Mouse (Mus musculus): Measurements from ENCODE around the gene Adgrg3. TPM values are rescaled to one million over a fixed set of nuclear protein-coding genes. Genes with fewer than 3 reads are reported as not detected.
A peak's percentile ranks its signal among the peaks of the same experiment; 100 is the strongest.

Adgrg3 gene
- polyA plus RNA-seq, 1 experiment from 2014 or later, result 11.8 TPM

DNA sequence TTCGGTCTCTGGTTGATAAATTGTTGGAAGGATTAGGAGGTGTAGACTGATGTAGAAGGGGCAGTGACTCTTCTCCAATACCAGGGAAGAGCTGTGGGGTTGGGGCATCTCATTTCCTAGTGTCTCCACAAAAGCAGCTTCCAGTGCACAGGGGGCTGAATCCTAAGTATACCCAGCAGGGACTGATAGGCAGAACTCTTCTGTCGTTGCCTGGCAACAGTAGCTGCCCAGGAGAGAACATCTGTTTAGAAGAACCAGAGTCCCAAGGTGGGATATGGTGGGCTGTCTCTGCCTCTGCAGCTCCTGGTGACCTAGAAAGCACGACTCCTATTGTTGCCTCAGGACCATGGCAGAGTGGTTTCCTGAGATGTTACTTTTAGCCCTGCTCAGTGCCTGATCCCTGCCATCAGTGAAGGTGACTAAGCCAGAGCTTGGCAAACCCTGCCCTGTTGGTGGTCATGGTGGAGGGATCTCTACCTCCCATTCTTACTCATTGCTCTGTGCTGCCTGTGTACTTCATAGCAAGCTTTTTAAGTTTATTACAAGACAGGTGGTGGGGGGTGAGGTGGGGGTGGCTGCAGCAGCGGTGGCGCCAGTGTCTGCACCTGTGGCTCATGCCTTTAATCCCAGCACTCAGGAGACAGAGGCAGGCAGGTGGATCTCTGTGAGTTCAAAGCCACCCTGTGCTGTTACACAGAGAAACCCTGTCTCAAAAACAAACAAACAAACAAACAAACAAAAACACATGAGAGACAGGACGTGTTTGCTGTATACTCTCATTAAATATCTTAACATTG, 30.6 kb downstream of the Adgrg3 start:
- Histone ChIP-seq H3K9ac (ENCODE audit: low read depth, low read length) (no peak overlapping the region), H3K4me1 (replicated peaks; ENCODE audit: control insufficient read depth, insufficient read depth, low read length) (no peaks in the 10 kb centered on the region; the same call in 1 of the 2 replicates), H3K27ac (ENCODE audit: low read depth, low read length) (no peak overlapping the region), H3K9me3 (ENCODE audit: control insufficient read depth, low read length) (no peaks in the 10 kb centered on the region), H3K27me3 (replicated peaks; ENCODE audit: control insufficient read depth, insufficient read depth, low read length) (no peaks in the 10 kb centered on the region), H3K4me2 (no peak overlapping the region), H3K36me3 (ENCODE audit: control insufficient read depth, insufficient read depth, low read length) (no peaks in the 10 kb centered on the region), H3K4me3 (ENCODE audit: low read depth, low read length) (no peak overlapping the region)
- WGBS, result 66% methylated on average over 6 of the region's 6 CpGs
- ATAC-seq (replicated peaks; ENCODE audit: low FRiP score) (no peak), DNase-seq (ENCODE audit: low spot score) (no peak)

DNA sequence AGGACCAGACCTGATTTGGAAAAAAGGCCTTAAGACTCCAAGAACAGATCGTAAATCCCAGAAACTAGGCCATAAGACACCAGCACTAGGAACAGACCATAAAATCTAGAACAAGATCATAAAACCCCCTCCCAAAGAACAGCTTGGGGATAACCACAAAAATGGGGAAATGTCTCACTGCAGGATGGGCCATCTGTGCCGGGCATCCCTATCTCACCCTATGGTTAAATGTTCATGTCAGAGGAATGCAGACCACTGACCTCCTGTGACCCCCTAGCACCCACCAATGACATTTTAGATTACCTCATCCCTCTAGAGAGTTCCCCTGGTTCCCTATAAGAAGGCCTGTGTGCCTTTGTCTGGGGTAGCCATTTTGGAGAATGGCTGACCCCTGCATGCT, 32.1 kb downstream of the Adgrg3 start:
- Histone ChIP-seq H3K27ac (ENCODE audit: low read depth, low read length) (no peak overlapping the region), H3K9me3 (ENCODE audit: control insufficient read depth, low read length) (no peaks in the 10 kb centered on the region), H3K4me2 (no peak overlapping the region), H3K36me3 (ENCODE audit: control insufficient read depth, insufficient read depth, low read length) (no peaks in the 10 kb centered on the region), H3K9ac (ENCODE audit: low read depth, low read length) (no peak overlapping the region), H3K4me1 (replicated peaks; ENCODE audit: control insufficient read depth, insufficient read depth, low read length) (peaks cover 5% of the 10 kb centered on the region), H3K27me3 (replicated peaks; ENCODE audit: control insufficient read depth, insufficient read depth, low read length) (no peaks in the 10 kb centered on the region), H3K4me3 (ENCODE audit: low read depth, low read length) (no peak overlapping the region)
- ATAC-seq (replicated peaks; ENCODE audit: low FRiP score) (no peak), DNase-seq (ENCODE audit: low spot score) (no peak)
- WGBS, result 42% methylated on average over 2 of the region's 2 CpGs

DNA sequence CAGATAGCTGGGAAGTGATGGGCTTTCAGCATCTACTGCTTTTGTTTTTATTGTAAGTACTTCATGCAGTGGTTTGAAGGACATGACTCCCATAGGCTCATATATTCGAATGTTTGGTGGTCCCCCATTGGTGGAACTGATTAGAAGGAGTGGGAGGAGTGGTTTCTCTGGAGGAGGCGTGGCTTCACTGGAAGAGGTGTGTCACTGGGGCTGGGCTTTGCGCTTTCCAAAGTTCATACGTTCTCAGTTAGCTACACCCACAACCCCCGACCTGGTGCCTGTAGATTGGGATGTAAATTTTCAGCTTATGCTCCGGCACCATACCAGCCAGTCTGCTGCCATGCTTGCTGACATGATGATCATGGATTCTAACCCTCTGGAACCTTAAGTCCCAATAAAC, 36.9 kb downstream of the Adgrg3 start:
- Histone ChIP-seq H3K27me3 (replicated peaks; ENCODE audit: control insufficient read depth, insufficient read depth, low read length) (no peaks in the 10 kb centered on the region), H3K4me1 (replicated peaks; ENCODE audit: control insufficient read depth, insufficient read depth, low read length) (peaks cover 27% of the 10 kb centered on the region), H3K36me3 (ENCODE audit: control insufficient read depth, insufficient read depth, low read length) (no peaks in the 10 kb centered on the region), H3K9me3 (ENCODE audit: control insufficient read depth, low read length) (no peaks in the 10 kb centered on the region), H3K4me2 (no peak overlapping the region), H3K27ac (ENCODE audit: low read depth, low read length) (no peak overlapping the region), H3K4me3 (ENCODE audit: low read depth, low read length) (no peak overlapping the region), H3K9ac (ENCODE audit: low read depth, low read length) (no peak overlapping the region)
- peak; percentile 43; the same call in 1 of the 2 replicates for ATAC-seq (replicated peaks; ENCODE audit: low FRiP score)
- 56% methylated on average over 6 of the region's 6 CpGs for WGBS
- no peak for DNase-seq (ENCODE audit: low spot score)

- H3K36me3 ChIP-seq (ENCODE audit: control insufficient read depth, insufficient read depth, low read length), result no peaks in the 10 kb centered on the region
- H3K9ac ChIP-seq (ENCODE audit: low read depth, low read length), result no peak within 1 kb of the TSS
- no peak within 1 kb of the TSS for H3K4me2 ChIP-seq
- H3K27ac ChIP-seq (ENCODE audit: low read depth, low read length), result no peak within 1 kb of the TSS
- H3K9me3 ChIP-seq (ENCODE audit: control insufficient read depth, low read length), result no peaks in the 10 kb centered on the region
- peaks cover 32% of the 10 kb centered on the region for H3K4me1 ChIP-seq (replicated peaks; ENCODE audit: control insufficient read depth, insufficient read depth, low read length)
- DNase-seq (ENCODE audit: low spot score) (no peak), ATAC-seq (replicated peaks; ENCODE audit: low FRiP score) (peak; percentile 49; the same call in 1 of the 2 replicates)
- H3K27me3 ChIP-seq (replicated peaks; ENCODE audit: control insufficient read depth, insufficient read depth, low read length), result no peaks in the 10 kb centered on the region
- 21% methylated on average over 2 of the region's 2 CpGs for WGBS
- H3K4me3 ChIP-seq (ENCODE audit: low read depth, low read length), result no peak within 1 kb of the TSS
Observed at GRCm38 (mm10) chr8:95054927-95055510, 37.5 kb downstream of the Adgrg3 start, which contains the start of gene Drc7. TSS of gene Drc7 (plus strand) at chr8:95055103.

GRCm38 (mm10) chr8:95056414-95056813, 38.9 kb downstream of the Adgrg3 start:
- peaks cover 32% of the 10 kb centered on the region for H3K4me1 ChIP-seq (replicated peaks; ENCODE audit: control insufficient read depth, insufficient read depth, low read length)
- H3K36me3 ChIP-seq (ENCODE audit: control insufficient read depth, insufficient read depth, low read length), result no peaks in the 10 kb centered on the region
- H3K9me3 ChIP-seq (ENCODE audit: control insufficient read depth, low read length), result no peaks in the 10 kb centered on the region
- 71% methylated on average over 5 of the region's 5 CpGs for WGBS
- ATAC-seq (replicated peaks; ENCODE audit: low FRiP score), result peak; percentile 84
- no peak overlapping the region for H3K4me3 ChIP-seq (ENCODE audit: low read depth, low read length)
- H3K27ac ChIP-seq (ENCODE audit: low read depth, low read length), result no peak overlapping the region
- no peak overlapping the region for H3K9ac ChIP-seq (ENCODE audit: low read depth, low read length)
- H3K27me3 ChIP-seq (replicated peaks; ENCODE audit: control insufficient read depth, insufficient read depth, low read length), result no peaks in the 10 kb centered on the region
- H3K4me2 ChIP-seq, result no peak overlapping the region
- no peak for DNase-seq (ENCODE audit: low spot score)

GRCm38 (mm10) chr8:95058661-95059060, 41.2 kb downstream of the Adgrg3 start:
- H3K27me3 ChIP-seq (replicated peaks; ENCODE audit: control insufficient read depth, insufficient read depth, low read length), result no peaks in the 10 kb centered on the region
- no peak overlapping the region for H3K4me2 ChIP-seq
- no peak for DNase-seq (ENCODE audit: low spot score)
- no peak overlapping the region for H3K4me3 ChIP-seq (ENCODE audit: low read depth, low read length)
- H3K36me3 ChIP-seq (ENCODE audit: control insufficient read depth, insufficient read depth, low read length), result no peaks in the 10 kb centered on the region
- no peak for ATAC-seq (replicated peaks; ENCODE audit: low FRiP score)
- 0 out of 2 replicates have a peak overlapping the region, but pooled peaks have one; percentile 22 for H3K9ac ChIP-seq (ENCODE audit: low read depth, low read length)
- peaks cover 32% of the 10 kb centered on the region for H3K4me1 ChIP-seq (replicated peaks; ENCODE audit: control insufficient read depth, insufficient read depth, low read length)
- no peaks in the 10 kb centered on the region for H3K9me3 ChIP-seq (ENCODE audit: control insufficient read depth, low read length)
- H3K27ac ChIP-seq (ENCODE audit: low read depth, low read length), result no peak overlapping the region
- WGBS, result 49% methylated on average over 6 of the region's 6 CpGs

GRCm38 (mm10) chr8:95059812-95060533, 42.5 kb downstream of the Adgrg3 start:
- ATAC-seq (replicated peaks; ENCODE audit: low FRiP score) (no peak), DNase-seq (ENCODE audit: low spot score) (no peak)
- Histone ChIP-seq H3K4me3 (ENCODE audit: low read depth, low read length) (no peak overlapping the region), H3K9me3 (ENCODE audit: control insufficient read depth, low read length) (no peaks in the 10 kb centered on the region), H3K4me2 (peak overlapping the region; percentile 27; the same call in 1 of the 2 replicates), H3K9ac (ENCODE audit: low read depth, low read length) (no peak overlapping the region), H3K27me3 (replicated peaks; ENCODE audit: control insufficient read depth, insufficient read depth, low read length) (no peaks in the 10 kb centered on the region), H3K27ac (ENCODE audit: low read depth, low read length) (no peak overlapping the region), H3K4me1 (replicated peaks; ENCODE audit: control insufficient read depth, insufficient read depth, low read length) (peaks cover 25% of the 10 kb centered on the region), H3K36me3 (ENCODE audit: control insufficient read depth, insufficient read depth, low read length) (no peaks in the 10 kb centered on the region)
- WGBS, result 50% methylated on average over 6 of the region's 6 CpGs

DNA sequence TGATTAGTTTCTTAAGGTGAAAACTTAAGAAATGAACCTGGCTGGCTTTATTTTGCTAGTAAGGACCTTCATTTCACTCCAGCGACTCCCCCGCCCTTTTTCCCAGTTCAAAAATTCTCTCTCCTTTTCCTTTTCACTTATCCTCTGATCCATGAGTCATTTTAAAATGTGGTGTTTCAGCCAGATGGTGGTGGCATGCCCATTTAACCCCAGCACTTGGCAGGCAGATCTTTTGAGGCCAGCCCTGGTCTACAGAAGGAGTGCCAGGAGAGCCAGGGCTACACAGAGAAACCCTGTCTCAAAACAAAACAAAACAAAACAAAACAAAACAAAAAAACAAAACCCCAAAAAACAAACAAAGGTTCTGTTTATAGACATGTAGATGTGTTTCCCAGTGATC, 47.0 kb downstream of the Adgrg3 start:
- Histone ChIP-seq H3K27ac (ENCODE audit: low read depth, low read length) (no peak overlapping the region), H3K27me3 (replicated peaks; ENCODE audit: control insufficient read depth, insufficient read depth, low read length) (no peaks in the 10 kb centered on the region), H3K4me2 (no peak overlapping the region), H3K36me3 (ENCODE audit: control insufficient read depth, insufficient read depth, low read length) (no peaks in the 10 kb centered on the region), H3K9me3 (ENCODE audit: control insufficient read depth, low read length) (no peaks in the 10 kb centered on the region), H3K9ac (ENCODE audit: low read depth, low read length) (no peak overlapping the region), H3K4me1 (replicated peaks; ENCODE audit: control insufficient read depth, insufficient read depth, low read length) (peaks cover 4% of the 10 kb centered on the region; the same call in 1 of the 2 replicates), H3K4me3 (ENCODE audit: low read depth, low read length) (no peak overlapping the region)
- ATAC-seq (replicated peaks; ENCODE audit: low FRiP score), result no peak
- no peak for DNase-seq (ENCODE audit: low spot score)
- 89% methylated on average over 2 of the region's 2 CpGs for WGBS

Measured in liver, embryonic 11.5 days (tissue).